Mouse (Mus musculus) bone marrow macrophage, adult 2 months (primary cell): ENCODE measurements around the gene Gas6.

ENCODE experiments used
- CTCF ChIP-seq: IDR thresholded peaks from 2 replicates; pipeline ENCODE4 v1.5.1; 2012; ENCODE audit warnings: low read depth, mild to moderate bottlenecking, low read length, moderate library complexity
- POLR2A ChIP-seq: IDR thresholded peaks from 2 replicates; pipeline ENCODE4 v1.6.1; 2012; ENCODE audit warnings: mild to moderate bottlenecking, low read depth, low read length, borderline replicate concordance

DNA sequence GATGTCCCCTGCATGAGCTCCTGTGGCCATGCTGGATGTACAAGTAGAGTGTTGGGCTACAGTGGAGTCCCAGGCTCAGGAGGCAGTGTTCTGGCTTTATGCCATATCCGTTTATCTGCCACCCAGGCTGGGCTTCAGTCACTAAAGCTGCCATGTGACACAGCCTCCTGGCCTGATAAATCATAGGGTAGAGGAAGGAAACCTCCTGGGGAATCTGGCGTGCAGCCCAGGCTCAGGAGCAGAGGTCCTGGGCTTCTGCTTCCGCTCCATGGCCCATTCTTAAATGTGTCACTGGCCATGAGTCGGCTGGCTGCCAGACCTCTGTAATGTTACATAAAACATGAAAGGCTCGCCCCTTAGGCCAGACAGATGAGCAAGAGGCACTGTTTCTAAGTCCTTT is 36.7 kb upstream of the Gas6 start:
- TF ChIP-seq CTCF (no peak), POLR2A (no peak)
